Mouse (Mus musculus): ENCODE measurements around the gene Rhno1. TPM values are rescaled to one million over a fixed set of nuclear protein-coding genes. Genes with fewer than 3 reads are reported as not detected.

Rhno1 gene
- 124 and 129 TPM in 2 replicates for polyA plus RNA-seq (2015; fragmentation: Nextera tagmentation; extraction: Ambion mirVana)

- peak within 1 kb of the TSS; percentile 87 for H3K4me2 ChIP-seq (ENCODE audit: low read length)
- peak within 1 kb of the TSS; percentile 92 for H3K9ac ChIP-seq (replicated peaks; ENCODE audit: low read depth, low read length)
- peak within 1 kb of the TSS; percentile 90 for H3K27ac ChIP-seq (ENCODE audit: low read length)
- H3K9me3 ChIP-seq (ENCODE audit: control insufficient read depth, low read length), result no peaks in the 10 kb centered on the region
- ATAC-seq, result peak; percentile 86
- no peaks in the 10 kb centered on the region for H3K27me3 ChIP-seq (replicated peaks; ENCODE audit: control insufficient read depth, insufficient read depth, low read length)
- under 1% methylated on average over 61 of the region's 76 CpGs for WGBS
- H3K36me3 ChIP-seq (ENCODE audit: control insufficient read depth, insufficient read depth), result no peaks in the 10 kb centered on the region
- peak within 1 kb of the TSS; percentile 94 for H3K4me3 ChIP-seq (replicated peaks; ENCODE audit: low read length)
- H3K4me1 ChIP-seq (replicated peaks; ENCODE audit: control insufficient read depth, insufficient read depth, low read length), result peaks cover 24% of the 10 kb centered on the region
Observed at GRCm38 (mm10) chr6:128362381-128363006, at the start of gene Rhno1, which contains the start of gene Foxm1. TSS of gene Rhno1 (minus strand) at chr6:128362911. TSS of gene Foxm1 (plus strand) at chr6:128362967.

GRCm38 (mm10) chr6:128411115-128411514 is 48.4 kb upstream of the Rhno1 start:
- no peak overlapping the region for H3K27ac ChIP-seq (ENCODE audit: low read length)
- H3K36me3 ChIP-seq (ENCODE audit: control insufficient read depth, insufficient read depth), result peaks cover 17% of the 10 kb centered on the region
- peak; percentile 63 for ATAC-seq

GRCm38 (mm10) chr6:128410305-128410704 is 47.6 kb upstream of the Rhno1 start:
- H3K36me3 ChIP-seq (ENCODE audit: control insufficient read depth, insufficient read depth), result peaks cover 17% of the 10 kb centered on the region

More at GRCm38 (mm10) chr6:128411115-128411514, 48.4 kb upstream of the Rhno1 start:
- H3K27me3 ChIP-seq (replicated peaks; ENCODE audit: control insufficient read depth, insufficient read depth, low read length), result no peaks in the 10 kb centered on the region
- 18% methylated on average over 3 of the region's 3 CpGs for WGBS
- no peak overlapping the region for H3K4me2 ChIP-seq (ENCODE audit: low read length)
- no peaks in the 10 kb centered on the region for H3K4me1 ChIP-seq (replicated peaks; ENCODE audit: control insufficient read depth, insufficient read depth, low read length)
- H3K9ac ChIP-seq (replicated peaks; ENCODE audit: low read depth, low read length), result no peak overlapping the region
- no peaks in the 10 kb centered on the region for H3K9me3 ChIP-seq (ENCODE audit: control insufficient read depth, low read length)
- H3K4me3 ChIP-seq (replicated peaks; ENCODE audit: low read length), result no peak overlapping the region

GRCm38 (mm10) chr6:128408544-128409125 is 45.9 kb upstream of the Rhno1 start:
- H3K36me3 ChIP-seq (ENCODE audit: control insufficient read depth, insufficient read depth), result peaks cover 17% of the 10 kb centered on the region
- H3K4me3 ChIP-seq (replicated peaks; ENCODE audit: low read length), result no peak overlapping the region
- H3K9me3 ChIP-seq (ENCODE audit: control insufficient read depth, low read length), result no peaks in the 10 kb centered on the region
- no peak overlapping the region for H3K27ac ChIP-seq (ENCODE audit: low read length)
- H3K9ac ChIP-seq (replicated peaks; ENCODE audit: low read depth, low read length), result no peak overlapping the region
- no peak overlapping the region for H3K4me2 ChIP-seq (ENCODE audit: low read length)
- no peaks in the 10 kb centered on the region for H3K4me1 ChIP-seq (replicated peaks; ENCODE audit: control insufficient read depth, insufficient read depth, low read length)
- no peak for ATAC-seq
- H3K27me3 ChIP-seq (replicated peaks; ENCODE audit: control insufficient read depth, insufficient read depth, low read length), result no peaks in the 10 kb centered on the region
- WGBS, result 90% methylated on average over 7 of the region's 7 CpGs

More at GRCm38 (mm10) chr6:128410305-128410704, 47.6 kb upstream of the Rhno1 start:
- Histone ChIP-seq H3K9me3 (ENCODE audit: control insufficient read depth, low read length) (no peaks in the 10 kb centered on the region), H3K4me1 (replicated peaks; ENCODE audit: control insufficient read depth, insufficient read depth, low read length) (no peaks in the 10 kb centered on the region), H3K27ac (ENCODE audit: low read length) (no peak overlapping the region), H3K27me3 (replicated peaks; ENCODE audit: control insufficient read depth, insufficient read depth, low read length) (no peaks in the 10 kb centered on the region), H3K9ac (replicated peaks; ENCODE audit: low read depth, low read length) (no peak overlapping the region), H3K4me2 (ENCODE audit: low read length) (no peak overlapping the region), H3K4me3 (replicated peaks; ENCODE audit: low read length) (no peak overlapping the region)
- no peak for ATAC-seq
- 96% methylated on average over 13 of the region's 13 CpGs for WGBS

GRCm38 (mm10) chr6:128404708-128405107 is 42.0 kb upstream of the Rhno1 start:
- Histone ChIP-seq H3K27ac (ENCODE audit: low read length) (no peak overlapping the region), H3K27me3 (replicated peaks; ENCODE audit: control insufficient read depth, insufficient read depth, low read length) (no peaks in the 10 kb centered on the region), H3K36me3 (ENCODE audit: control insufficient read depth, insufficient read depth) (peaks cover 9% of the 10 kb centered on the region), H3K9me3 (ENCODE audit: control insufficient read depth, low read length) (no peaks in the 10 kb centered on the region), H3K4me2 (ENCODE audit: low read length) (no peak overlapping the region), H3K4me3 (replicated peaks; ENCODE audit: low read length) (no peak overlapping the region), H3K4me1 (replicated peaks; ENCODE audit: control insufficient read depth, insufficient read depth, low read length) (peaks cover 6% of the 10 kb centered on the region), H3K9ac (replicated peaks; ENCODE audit: low read depth, low read length) (no peak overlapping the region)
- no peak for ATAC-seq
- 61% methylated on average over 5 of the region's 5 CpGs for WGBS

- peaks cover 6% of the 10 kb centered on the region for H3K4me1 ChIP-seq (replicated peaks; ENCODE audit: control insufficient read depth, insufficient read depth, low read length)
- H3K4me3 ChIP-seq (replicated peaks; ENCODE audit: low read length), result peak overlapping the region; percentile 36
- peak overlapping the region; percentile 51 for H3K4me2 ChIP-seq (ENCODE audit: low read length)
- H3K27ac ChIP-seq (ENCODE audit: low read length), result peak overlapping the region; percentile 46
- peak overlapping the region; percentile 56 for H3K9ac ChIP-seq (replicated peaks; ENCODE audit: low read depth, low read length)
- no peaks in the 10 kb centered on the region for H3K9me3 ChIP-seq (ENCODE audit: control insufficient read depth, low read length)
- 33% methylated on average over 21 of the region's 21 CpGs for WGBS
- no peaks in the 10 kb centered on the region for H3K36me3 ChIP-seq (ENCODE audit: control insufficient read depth, insufficient read depth)
- H3K27me3 ChIP-seq (replicated peaks; ENCODE audit: control insufficient read depth, insufficient read depth, low read length), result no peaks in the 10 kb centered on the region
- peak; percentile 85 for ATAC-seq
Observed at GRCm38 (mm10) chr6:128399421-128400185, 36.9 kb upstream of the Rhno1 start.

- no peaks in the 10 kb centered on the region for H3K9me3 ChIP-seq (ENCODE audit: control insufficient read depth, low read length)
- H3K27me3 ChIP-seq (replicated peaks; ENCODE audit: control insufficient read depth, insufficient read depth, low read length), result no peaks in the 10 kb centered on the region
- WGBS, result 78% methylated on average over 3 of the region's 3 CpGs
- peak within 1 kb of the TSS; percentile 46 for H3K27ac ChIP-seq (ENCODE audit: low read length)
- peak within 1 kb of the TSS; percentile 36 for H3K4me3 ChIP-seq (replicated peaks; ENCODE audit: low read length)
- H3K4me2 ChIP-seq (ENCODE audit: low read length), result peak within 1 kb of the TSS; percentile 51
- peaks cover 6% of the 10 kb centered on the region for H3K4me1 ChIP-seq (replicated peaks; ENCODE audit: control insufficient read depth, insufficient read depth, low read length)
- H3K9ac ChIP-seq (replicated peaks; ENCODE audit: low read depth, low read length), result peak within 1 kb of the TSS; percentile 56
- no peak for ATAC-seq
- no peaks in the 10 kb centered on the region for H3K36me3 ChIP-seq (ENCODE audit: control insufficient read depth, insufficient read depth)
Observed at GRCm38 (mm10) chr6:128398996-128399395, 36.3 kb upstream of the Rhno1 start, which contains the start of gene Nrip2. TSS of gene Nrip2 (plus strand) at chr6:128399296.

GRCm38 (mm10) chr6:128397574-128398261 is 35.0 kb upstream of the Rhno1 start:
- H3K9me3 ChIP-seq (ENCODE audit: control insufficient read depth, low read length), result no peaks in the 10 kb centered on the region
- WGBS, result 76% methylated on average over 7 of the region's 7 CpGs

GRCm38 (mm10) chr6:128390683-128391082 is 28.0 kb upstream of the Rhno1 start:
- H3K4me3 ChIP-seq (replicated peaks; ENCODE audit: low read length), result no peak overlapping the region
- no peak overlapping the region for H3K4me2 ChIP-seq (ENCODE audit: low read length)
- WGBS, result 83% methylated on average over 1 of the region's 1 CpGs
- no peak overlapping the region for H3K27ac ChIP-seq (ENCODE audit: low read length)
- no peaks in the 10 kb centered on the region for H3K36me3 ChIP-seq (ENCODE audit: control insufficient read depth, insufficient read depth)
- H3K4me1 ChIP-seq (replicated peaks; ENCODE audit: control insufficient read depth, insufficient read depth, low read length), result no peaks in the 10 kb centered on the region
- no peak overlapping the region for H3K9ac ChIP-seq (replicated peaks; ENCODE audit: low read depth, low read length)
- no peaks in the 10 kb centered on the region for H3K9me3 ChIP-seq (ENCODE audit: control insufficient read depth, low read length)
- H3K27me3 ChIP-seq (replicated peaks; ENCODE audit: control insufficient read depth, insufficient read depth, low read length), result no peaks in the 10 kb centered on the region
- ATAC-seq, result no peak

More at GRCm38 (mm10) chr6:128397574-128398261, 35.0 kb upstream of the Rhno1 start:
- no peak overlapping the region for H3K27ac ChIP-seq (ENCODE audit: low read length)
- H3K4me1 ChIP-seq (replicated peaks; ENCODE audit: control insufficient read depth, insufficient read depth, low read length), result peaks cover 6% of the 10 kb centered on the region
- H3K9ac ChIP-seq (replicated peaks; ENCODE audit: low read depth, low read length), result no peak overlapping the region
- no peaks in the 10 kb centered on the region for H3K36me3 ChIP-seq (ENCODE audit: control insufficient read depth, insufficient read depth)
- no peaks in the 10 kb centered on the region for H3K27me3 ChIP-seq (replicated peaks; ENCODE audit: control insufficient read depth, insufficient read depth, low read length)
- H3K4me3 ChIP-seq (replicated peaks; ENCODE audit: low read length), result no peak overlapping the region
- no peak for ATAC-seq
- no peak overlapping the region for H3K4me2 ChIP-seq (ENCODE audit: low read length)
